Mouse (Mus musculus) layer of hippocampus, postnatal 25 days (tissue): Measurements from ENCODE around the gene Nxf2. TPM values are rescaled to one million over a fixed set of nuclear protein-coding genes. Genes with fewer than 3 reads are reported as not detected.

ENCODE experiments used
- total RNA-seq, 2 experiments: library from RNA; stranded (reverse); gene quantifications; 2 replicates each; pipeline ENCODE4 v1.2.3; 2021

The Nxf2 gene
- total RNA-seq, 2 experiments from 2014 or later: 0.10 TPM; not detected in 1

Other genes with a start within 250 kb of the Nxf2 start
- 10 to 100 TPM; 50.8 to 59.2 TPM for gene Armcx1, start 246.8 kb downstream of the Nxf2 start, total RNA-seq
- gene Armcx6, start 213.3 kb downstream of the Nxf2 start, total RNA-seq: 1 to 10 TPM; 6.1 to 6.5 TPM
- gene Armcx3, start 208.2 kb downstream of the Nxf2 start, total RNA-seq: 10 to 100 TPM; 78.1 to 85.7 TPM
- gene Armcx2, start 155.5 kb downstream of the Nxf2 start, total RNA-seq: 10 to 100 TPM; 78.5 to 80.1 TPM
- 1 to 10 TPM; 8.4 to 9.2 TPM for gene Zmat1, start 44.5 kb upstream of the Nxf2 start, total RNA-seq
- not detected for gene Gm15023, start 212.9 kb upstream of the Nxf2 start, total RNA-seq
- 100 to 1,000 TPM in 1 of 2 experiments, 10 to 100 TPM in 1; 88.4 to 112 TPM for gene Tceal6, start 245.9 kb upstream of the Nxf2 start, total RNA-seq